Mouse (Mus musculus): ENCODE results near the gene Cd86. TPM values are rescaled to one million over a fixed set of nuclear protein-coding genes. Genes with fewer than 3 reads are reported as not detected.

The Cd86 gene
- total and polyA plus RNA-seq, 3 experiments, result not detected

DNA sequence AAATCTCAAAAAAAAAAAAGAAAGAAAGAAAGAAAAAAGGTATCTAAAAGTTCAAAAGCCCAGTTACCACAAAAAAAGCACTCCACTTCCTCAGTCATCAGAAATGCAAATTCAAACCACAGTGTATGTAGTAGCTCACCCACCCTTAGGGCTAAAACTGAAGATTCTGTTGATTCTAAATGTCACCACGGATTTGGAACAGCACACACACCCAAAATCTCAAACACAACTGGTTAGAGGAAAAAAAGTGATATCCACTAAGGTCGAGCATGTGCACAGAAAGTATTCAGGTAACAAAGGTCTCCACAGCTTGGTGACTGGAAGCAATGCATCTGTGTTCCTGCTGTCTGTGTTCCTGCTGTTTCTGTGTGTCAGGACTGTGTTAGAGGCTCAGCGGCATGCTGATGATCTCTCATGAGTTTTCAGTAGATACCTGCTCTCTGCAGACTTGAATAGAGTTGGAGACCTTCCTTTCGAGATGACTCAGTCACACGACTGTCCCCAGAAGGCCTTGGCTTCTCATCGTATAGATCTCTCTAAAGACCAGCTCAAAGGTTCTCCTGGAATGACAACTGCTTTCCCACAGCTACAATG, 18.5 kb upstream of the Cd86 start:
- ATAC-seq (ENCODE audit: extremely low read depth, insufficient number of reproducible peaks, low FRiP score, poor library complexity, severe bottlenecking) (no peak), DNase-seq (ENCODE audit: low spot score) (no peak)
- H3K36me3 ChIP-seq (replicated peaks), result no peaks in the 10 kb centered on the region
- H3K4me1 ChIP-seq (ENCODE audit: insufficient read depth, low read depth, low read length), result peaks cover 2% of the 10 kb centered on the region; the same call in 1 of the 2 replicates
- TF ChIP-seq GATA2 (IDR thresholded peaks at IDR 0.05; ENCODE audit: borderline replicate concordance, low read depth, low read length) (no peak), GATA1 (IDR thresholded peaks at IDR 0.05; ENCODE audit: borderline replicate concordance, low read length) (no peak), POLR2AphosphoS5 (IDR thresholded peaks at IDR 0.05; ENCODE audit: insufficient replicate concordance, low read depth, low read length) (no peak), TAL1 (conservative IDR thresholded peaks at IDR 0.05; ENCODE audit: low read depth, low read length) (no peak), CTCF (IDR thresholded peaks at IDR 0.05; ENCODE audit: low read depth, low read length) (no peak)
- H3K27me3 ChIP-seq (ENCODE audit: insufficient read depth, low read length), result no peaks in the 10 kb centered on the region
- H3K4me3 ChIP-seq (ENCODE audit: low read depth, low read length), result no peak overlapping the region
- no peaks in the 10 kb centered on the region for H3K9me3 ChIP-seq (replicated peaks)

DNA sequence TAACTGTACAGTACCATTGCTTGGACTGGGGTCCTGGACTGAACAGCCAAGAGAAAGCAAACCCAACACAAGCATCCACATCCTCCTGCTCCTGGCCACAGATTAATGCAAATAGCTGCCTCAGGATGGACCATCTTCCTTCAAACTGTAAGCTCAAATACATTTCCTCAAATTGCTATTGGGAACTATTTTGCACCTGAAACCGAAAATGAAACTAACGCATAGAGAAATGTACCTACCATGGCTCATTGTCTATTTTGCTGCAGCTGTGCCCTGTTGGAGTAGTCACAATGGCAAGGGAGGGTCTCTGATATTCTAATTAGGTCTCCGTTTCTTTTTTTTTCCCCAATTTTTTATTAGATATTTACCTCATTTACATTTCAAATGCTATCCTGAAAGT, 15.9 kb upstream of the Cd86 start:
- no peak for TF ChIP-seq GATA1 (IDR thresholded peaks at IDR 0.05; ENCODE audit: borderline replicate concordance, low read length)
- no peak for TF ChIP-seq GATA2 (IDR thresholded peaks at IDR 0.05; ENCODE audit: borderline replicate concordance, low read depth, low read length)
- no peak for TF ChIP-seq CTCF (IDR thresholded peaks at IDR 0.05; ENCODE audit: low read depth, low read length)
- no peak for TF ChIP-seq TAL1 (conservative IDR thresholded peaks at IDR 0.05; ENCODE audit: low read depth, low read length)
- no peak for TF ChIP-seq POLR2AphosphoS5 (IDR thresholded peaks at IDR 0.05; ENCODE audit: insufficient replicate concordance, low read depth, low read length)
- no peak for ATAC-seq (ENCODE audit: extremely low read depth, insufficient number of reproducible peaks, low FRiP score, poor library complexity, severe bottlenecking)
- H3K4me1 ChIP-seq (ENCODE audit: insufficient read depth, low read depth, low read length), result peaks cover 2% of the 10 kb centered on the region; the same call in 1 of the 2 replicates
- H3K36me3 ChIP-seq (replicated peaks), result no peaks in the 10 kb centered on the region
- DNase-seq (ENCODE audit: low spot score), result no peak
- H3K27me3 ChIP-seq (ENCODE audit: insufficient read depth, low read length), result peaks cover 2% of the 10 kb centered on the region; the same call in 1 of the 2 replicates
- H3K4me3 ChIP-seq (ENCODE audit: low read depth, low read length), result no peak overlapping the region
- H3K9me3 ChIP-seq (replicated peaks), result no peaks in the 10 kb centered on the region

DNA sequence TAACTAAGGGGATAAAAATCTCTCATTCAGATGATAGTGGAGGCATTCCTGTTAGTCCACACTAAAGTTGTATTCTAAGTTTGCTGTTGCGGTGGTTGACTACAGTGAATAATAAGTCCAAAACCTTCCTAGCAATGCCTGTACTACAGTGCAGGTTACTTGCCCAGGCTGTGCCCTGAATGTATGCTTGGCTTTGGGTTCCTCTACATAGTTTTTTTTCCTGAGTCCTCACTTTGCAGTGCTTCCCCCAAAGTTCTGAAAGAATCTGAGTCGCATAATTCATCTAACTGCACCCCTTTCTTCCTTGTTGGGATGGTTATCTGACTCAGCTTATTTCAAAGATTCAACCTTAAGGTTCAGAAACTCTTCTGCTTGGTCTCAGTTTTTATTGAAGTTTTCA, 10.0 kb upstream of the Cd86 start:
- Histone ChIP-seq H3K36me3 (replicated peaks) (no peaks in the 10 kb centered on the region), H3K9me3 (replicated peaks) (no peaks in the 10 kb centered on the region), H3K4me3 (ENCODE audit: low read depth, low read length) (no peak overlapping the region), H3K4me1 (ENCODE audit: insufficient read depth, low read depth, low read length) (no peaks in the 10 kb centered on the region), H3K27me3 (ENCODE audit: insufficient read depth, low read length) (peaks cover 2% of the 10 kb centered on the region; the same call in 1 of the 2 replicates)
- DNase-seq (ENCODE audit: low spot score) (no peak), ATAC-seq (ENCODE audit: extremely low read depth, insufficient number of reproducible peaks, low FRiP score, poor library complexity, severe bottlenecking) (no peak)
- TF ChIP-seq GATA2 (IDR thresholded peaks at IDR 0.05; ENCODE audit: borderline replicate concordance, low read depth, low read length) (no peak), CTCF (IDR thresholded peaks at IDR 0.05; ENCODE audit: low read depth, low read length) (no peak), POLR2AphosphoS5 (IDR thresholded peaks at IDR 0.05; ENCODE audit: insufficient replicate concordance, low read depth, low read length) (no peak), GATA1 (IDR thresholded peaks at IDR 0.05; ENCODE audit: borderline replicate concordance, low read length) (no peak), TAL1 (conservative IDR thresholded peaks at IDR 0.05; ENCODE audit: low read depth, low read length) (no peak)

DNA sequence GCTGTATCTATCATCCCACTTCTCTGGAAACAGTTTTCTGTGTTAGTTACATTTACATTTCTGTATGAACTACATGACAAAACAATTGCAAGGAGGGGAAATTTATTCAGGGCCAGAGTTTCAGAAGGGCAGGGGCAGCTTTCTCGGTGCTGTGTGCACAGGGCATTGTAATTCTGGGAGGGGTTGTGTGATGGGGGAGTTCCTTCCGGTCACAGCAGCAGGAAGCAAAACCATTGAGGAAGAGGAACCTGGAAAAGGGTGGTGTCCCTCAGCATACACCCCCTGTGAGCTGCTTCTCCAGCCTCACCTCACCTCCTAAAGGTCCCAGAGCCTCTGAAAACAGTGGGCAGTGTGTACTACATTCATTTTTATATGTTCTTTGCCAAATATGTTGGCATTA, 9.4 kb upstream of the Cd86 start:
- H3K4me1 ChIP-seq (ENCODE audit: insufficient read depth, low read depth, low read length), result no peaks in the 10 kb centered on the region
- DNase-seq (ENCODE audit: low spot score), result no peak
- H3K9me3 ChIP-seq (replicated peaks), result no peaks in the 10 kb centered on the region
- no peaks in the 10 kb centered on the region for H3K36me3 ChIP-seq (replicated peaks)
- no peak for ATAC-seq (ENCODE audit: extremely low read depth, insufficient number of reproducible peaks, low FRiP score, poor library complexity, severe bottlenecking)
- peaks cover 2% of the 10 kb centered on the region; the same call in 1 of the 2 replicates for H3K27me3 ChIP-seq (ENCODE audit: insufficient read depth, low read length)
- no peak overlapping the region for H3K4me3 ChIP-seq (ENCODE audit: low read depth, low read length)
- TF ChIP-seq POLR2AphosphoS5 (IDR thresholded peaks at IDR 0.05; ENCODE audit: insufficient replicate concordance, low read depth, low read length) (no peak), GATA2 (IDR thresholded peaks at IDR 0.05; ENCODE audit: borderline replicate concordance, low read depth, low read length) (no peak), CTCF (IDR thresholded peaks at IDR 0.05; ENCODE audit: low read depth, low read length) (no peak), TAL1 (conservative IDR thresholded peaks at IDR 0.05; ENCODE audit: low read depth, low read length) (no peak)

DNA sequence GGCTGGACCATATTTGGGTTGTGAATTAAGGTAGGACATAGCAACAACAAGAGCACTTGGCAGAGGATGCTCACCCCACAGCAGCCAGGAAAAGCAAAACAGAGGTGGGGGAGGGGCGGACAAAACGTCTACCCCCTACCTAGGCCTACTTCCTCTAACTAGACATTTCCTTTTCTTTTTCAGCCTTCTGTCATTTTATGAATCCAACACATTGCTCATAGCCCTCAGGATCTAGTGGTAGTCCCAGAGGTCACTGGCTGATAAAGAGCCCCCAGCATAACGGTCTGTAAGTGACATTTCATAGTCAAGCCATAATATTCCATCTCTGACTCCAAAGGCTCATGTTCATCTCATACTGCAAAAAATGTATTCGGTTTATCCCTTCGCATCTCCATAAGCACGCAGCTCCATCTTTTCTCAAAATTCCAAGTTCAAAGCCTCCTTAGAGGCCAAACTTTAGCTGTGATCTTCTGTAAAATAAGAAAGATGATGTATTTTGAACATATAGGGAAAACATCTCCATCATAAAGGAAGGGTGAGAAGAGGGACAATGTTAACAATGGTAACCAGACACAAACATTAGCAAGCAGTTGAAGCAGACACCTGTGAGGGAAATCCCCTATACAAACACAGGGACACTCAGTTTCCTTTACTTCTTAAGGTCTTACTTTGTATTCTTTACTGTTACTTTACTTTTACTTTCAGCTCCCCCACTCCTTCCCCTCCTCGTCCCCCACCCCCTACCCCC, 8.8 kb upstream of the Cd86 start:
- no peak for ATAC-seq (ENCODE audit: extremely low read depth, insufficient number of reproducible peaks, low FRiP score, poor library complexity, severe bottlenecking)
- no peaks in the 10 kb centered on the region for H3K36me3 ChIP-seq (replicated peaks)
- H3K27me3 ChIP-seq (ENCODE audit: insufficient read depth, low read length), result peaks cover 2% of the 10 kb centered on the region; the same call in 1 of the 2 replicates
- no peaks in the 10 kb centered on the region for H3K9me3 ChIP-seq (replicated peaks)
- TF ChIP-seq GATA2 (IDR thresholded peaks at IDR 0.05; ENCODE audit: borderline replicate concordance, low read depth, low read length) (no peak), CTCF (IDR thresholded peaks at IDR 0.05; ENCODE audit: low read depth, low read length) (no peak), POLR2AphosphoS5 (IDR thresholded peaks at IDR 0.05; ENCODE audit: insufficient replicate concordance, low read depth, low read length) (no peak), GATA1 (IDR thresholded peaks at IDR 0.05; ENCODE audit: borderline replicate concordance, low read length) (no peak), TAL1 (conservative IDR thresholded peaks at IDR 0.05; ENCODE audit: low read depth, low read length) (no peak)
- DNase-seq (ENCODE audit: low spot score), result no peak
- H3K4me3 ChIP-seq (ENCODE audit: low read depth, low read length), result no peak overlapping the region
- H3K4me1 ChIP-seq (ENCODE audit: insufficient read depth, low read depth, low read length), result no peaks in the 10 kb centered on the region

DNA sequence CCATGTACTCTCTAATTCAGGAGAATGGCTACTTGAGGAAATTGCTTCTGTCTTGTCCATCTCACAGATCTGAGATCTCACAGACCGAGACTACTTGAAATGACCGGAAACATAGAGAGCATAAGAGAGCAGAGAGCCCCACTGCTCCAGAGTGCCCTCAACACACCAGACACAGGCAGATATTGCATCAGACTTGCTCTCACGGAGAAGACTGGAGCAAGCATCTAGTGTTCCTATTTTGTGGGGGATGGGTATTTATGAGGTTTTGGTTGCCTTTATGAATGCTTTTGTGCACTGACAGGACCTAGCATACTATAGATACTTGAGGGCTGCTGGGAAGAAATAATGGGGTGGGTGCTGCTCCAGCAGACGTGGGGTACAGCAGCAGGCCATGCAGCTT, 7.3 kb upstream of the Cd86 start:
- Histone ChIP-seq H3K4me3 (ENCODE audit: low read depth, low read length) (no peak overlapping the region), H3K9me3 (replicated peaks) (no peaks in the 10 kb centered on the region), H3K4me1 (ENCODE audit: insufficient read depth, low read depth, low read length) (no peaks in the 10 kb centered on the region), H3K27me3 (ENCODE audit: insufficient read depth, low read length) (peaks cover under 1% of the 10 kb centered on the region; the same call in 1 of the 2 replicates), H3K36me3 (replicated peaks) (no peaks in the 10 kb centered on the region)
- ATAC-seq (ENCODE audit: extremely low read depth, insufficient number of reproducible peaks, low FRiP score, poor library complexity, severe bottlenecking) (no peak), DNase-seq (ENCODE audit: low spot score) (no peak)
- TF ChIP-seq GATA1 (IDR thresholded peaks at IDR 0.05; ENCODE audit: borderline replicate concordance, low read length) (no peak), CTCF (IDR thresholded peaks at IDR 0.05; ENCODE audit: low read depth, low read length) (no peak), GATA2 (IDR thresholded peaks at IDR 0.05; ENCODE audit: borderline replicate concordance, low read depth, low read length) (no peak)
